Mouse (Mus musculus): ENCODE measurements at regions not wholly inside any gene's neighbourhood (a gene's known extent, or its start where the extent isn't known, plus 50 kb on each side); places are given as distances from the start of the nearest gene placed in this dataset.

DNA sequence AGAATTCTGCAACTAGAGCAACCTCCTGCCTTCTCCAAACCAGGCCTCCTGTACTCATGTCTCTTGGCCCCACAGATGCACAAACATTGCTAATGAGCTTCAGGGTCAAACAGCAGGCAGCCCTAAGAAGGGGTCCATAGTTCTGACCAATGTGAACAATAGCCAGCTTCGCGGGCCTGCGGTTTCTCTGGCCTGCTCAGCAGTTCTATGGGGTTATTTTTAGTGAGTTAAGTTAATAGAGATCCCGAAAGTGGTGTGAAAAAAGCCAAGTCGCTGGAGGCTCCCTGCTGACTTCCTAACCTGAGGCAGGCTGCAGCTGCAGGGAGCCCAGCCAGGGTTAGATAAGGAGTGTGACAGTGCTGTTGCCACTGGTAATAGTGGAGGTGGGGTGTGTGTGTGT lies 106.6 kb downstream of the Pdcd6ip start:
- in situ Hi-C loops (cut with MboI, MseI) = no loop called here

DNA sequence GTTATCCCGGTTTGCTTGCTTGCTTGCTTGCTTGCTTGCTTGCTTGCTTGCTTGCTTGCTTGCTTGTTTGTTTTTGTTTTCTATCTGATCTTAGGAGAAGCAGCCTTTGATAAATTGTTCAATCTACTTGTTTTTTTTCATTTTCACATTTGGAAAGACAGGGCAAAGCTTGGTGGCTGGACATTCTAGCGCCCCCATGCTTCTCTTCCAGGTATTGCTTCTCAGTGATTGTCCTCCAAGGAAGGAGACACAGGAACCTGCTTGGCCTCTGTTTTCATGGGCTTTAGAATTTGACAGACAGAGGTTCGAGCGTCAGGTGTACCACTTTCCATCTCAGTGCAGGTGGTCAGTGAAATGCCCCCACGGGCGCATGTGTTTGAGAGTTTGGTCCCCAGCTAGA lies 120.8 kb downstream of the Pdcd6ip start:
- in situ Hi-C loops (cut with MboI, MseI) = no loop called here

DNA sequence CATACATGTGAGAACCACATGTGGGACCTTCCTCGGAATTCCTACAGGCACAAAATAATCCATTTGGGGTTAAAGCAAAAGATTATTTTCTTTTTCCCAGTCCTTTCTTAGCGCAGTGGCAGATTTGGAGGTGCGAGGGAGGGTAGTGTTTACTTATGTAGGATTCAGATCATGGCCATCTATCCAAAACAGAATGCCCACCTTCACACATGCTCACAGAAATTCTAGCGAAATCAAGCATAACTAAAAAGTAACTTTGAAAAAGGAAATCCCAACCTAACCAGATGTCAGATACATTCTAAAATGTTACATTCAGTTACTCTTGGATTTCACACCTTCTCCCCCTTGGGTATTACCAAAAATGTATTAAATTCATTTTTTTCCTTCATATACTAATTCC lies 121.6 kb downstream of the Pdcd6ip start:
- in situ Hi-C loops (cut with MboI, MseI) = no loop called here

DNA sequence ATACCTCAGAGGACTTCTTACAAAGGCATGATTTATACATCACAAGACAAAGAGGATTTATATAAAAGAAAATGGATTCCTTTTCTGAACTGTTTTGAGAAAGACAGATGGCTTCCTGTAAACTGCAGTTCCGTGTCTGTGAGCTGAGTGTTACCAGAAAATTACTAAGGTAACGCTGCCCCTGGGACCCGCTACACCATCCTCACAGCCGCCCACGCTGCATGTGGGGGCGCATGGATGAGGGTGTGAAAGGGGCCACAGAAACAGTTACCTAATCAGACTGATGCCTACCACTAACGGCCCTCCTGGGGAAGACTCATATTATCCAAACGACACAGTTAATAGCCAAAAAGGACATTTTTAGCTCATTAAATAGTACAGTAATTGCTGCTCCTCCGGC lies 129.8 kb downstream of the Pdcd6ip start:
- in situ Hi-C loops (cut with MboI, MseI) = no loop called here

DNA sequence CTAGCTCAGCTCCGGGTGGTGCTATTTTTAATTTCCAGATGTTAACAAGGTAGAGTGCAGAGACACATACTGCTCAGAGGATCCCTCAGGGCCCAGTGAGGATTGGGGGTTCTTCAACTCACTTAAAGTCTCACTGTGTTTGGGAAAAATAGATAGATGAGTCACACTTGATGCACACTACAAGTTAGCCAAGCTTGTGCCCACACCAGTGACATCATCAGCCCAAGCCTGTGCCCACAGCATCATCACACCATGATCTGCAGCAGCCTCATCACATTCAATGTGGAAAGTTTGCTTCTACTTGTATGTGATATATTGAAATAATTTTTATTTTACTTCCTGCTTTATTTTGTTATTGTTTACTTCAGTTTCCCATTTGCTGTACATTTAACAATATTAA lies 139.2 kb downstream of the Pdcd6ip start:
- in situ Hi-C loops (cut with MboI, MseI) = no loop called here

DNA sequence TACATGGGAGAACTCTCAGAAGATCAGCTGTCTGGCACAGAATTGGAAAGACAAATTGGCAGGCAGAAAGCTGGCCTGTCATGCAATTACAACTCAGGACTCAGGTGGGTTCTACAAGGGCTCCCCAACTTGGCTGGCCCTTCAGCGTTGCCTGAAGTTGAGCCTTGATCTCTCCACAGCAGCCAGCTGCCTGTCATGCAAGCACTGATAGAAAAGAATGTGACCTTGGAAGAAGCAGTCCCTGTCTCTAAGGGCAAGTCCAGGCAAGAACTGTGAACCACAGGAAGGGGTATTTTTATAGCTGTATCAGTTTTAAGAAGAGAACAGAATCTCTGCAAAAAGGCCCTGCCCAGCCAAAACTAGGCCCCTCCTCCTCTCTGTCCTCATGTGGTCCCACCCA lies 140.4 kb downstream of the Pdcd6ip start:
- in situ Hi-C loops (cut with MboI, MseI) = no loop called here

DNA sequence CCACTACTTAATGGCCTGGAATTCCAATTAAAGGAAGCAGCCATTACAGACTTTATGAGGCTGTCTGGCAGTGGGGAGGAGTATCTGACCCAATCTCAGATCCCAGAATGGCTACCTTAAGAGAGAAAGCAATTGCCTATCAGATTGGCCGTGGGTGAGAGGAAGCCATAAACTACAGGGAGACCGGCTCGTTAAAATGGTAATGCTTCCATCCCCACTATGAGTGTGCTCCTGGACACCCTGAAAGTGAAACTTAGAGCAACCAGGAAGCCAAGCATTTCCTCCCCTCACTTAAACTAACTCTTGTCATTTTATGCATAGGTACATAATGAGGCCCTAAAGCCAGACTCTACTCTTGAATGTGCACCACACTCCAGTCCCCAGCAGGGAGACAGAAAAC lies 141.4 kb downstream of the Pdcd6ip start:
- in situ Hi-C loops (cut with MboI, MseI) = no loop called here

DNA sequence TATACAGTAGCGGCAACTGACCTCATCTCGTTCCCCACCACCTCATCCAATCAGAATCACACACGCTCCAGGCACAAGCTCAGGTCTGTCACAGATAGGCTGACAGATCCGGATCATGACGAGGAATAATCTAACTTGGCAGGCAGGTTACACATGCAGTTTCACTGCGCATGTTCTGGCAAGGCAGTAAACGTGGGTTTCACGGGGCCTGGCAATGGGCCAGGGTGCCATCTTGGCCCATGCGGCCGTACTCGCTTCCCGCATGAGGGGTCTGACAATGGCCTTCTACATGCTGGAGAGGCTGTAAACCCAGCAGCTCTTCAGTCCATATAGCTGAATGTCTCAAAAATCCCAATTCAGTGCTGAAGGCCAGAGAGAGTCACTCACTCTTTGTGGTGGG lies 154.1 kb downstream of the Pdcd6ip start:
- in situ Hi-C loops (cut with MboI, MseI) = no loop called here

DNA sequence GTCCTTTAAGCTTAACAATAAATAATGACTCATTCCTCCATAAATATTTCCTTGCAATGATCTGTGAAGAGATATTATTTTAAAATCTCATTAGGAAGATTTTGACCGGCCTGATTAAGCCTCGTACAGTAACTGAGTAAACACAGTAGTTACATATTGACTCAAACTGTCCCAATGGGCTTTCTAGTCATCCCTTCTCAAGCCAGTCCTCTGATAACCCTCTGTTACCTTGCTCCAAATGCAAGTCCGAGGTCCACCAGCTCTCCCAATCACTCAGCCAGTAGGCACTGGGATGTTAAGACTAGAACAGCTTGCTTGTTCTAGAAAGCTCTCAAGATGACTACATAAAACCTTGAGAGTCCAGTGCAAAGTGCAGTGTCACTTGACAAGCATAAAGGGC lies 160.6 kb downstream of the Pdcd6ip start:
- in situ Hi-C loops (cut with MboI, MseI) = no loop called here

DNA sequence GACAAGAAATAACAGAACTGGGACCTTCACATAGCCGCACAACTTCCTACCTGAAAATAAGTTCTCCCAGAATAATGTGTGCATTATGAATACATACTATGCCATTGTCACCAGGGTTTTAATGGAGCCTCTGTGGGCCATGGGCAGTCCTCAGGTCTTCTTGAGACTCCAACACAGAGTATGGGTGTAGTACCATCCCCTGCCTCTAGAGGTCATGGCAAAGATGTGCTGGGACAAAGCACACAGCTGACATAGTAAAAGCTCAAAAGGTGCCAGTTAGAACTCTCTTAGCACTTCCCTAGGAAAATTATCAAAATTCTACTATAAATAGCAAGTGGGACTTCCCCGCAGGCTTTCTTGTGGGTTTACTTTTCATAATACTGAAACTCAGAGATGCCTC lies 179.5 kb downstream of the Pdcd6ip start:
- in situ Hi-C loops (cut with MboI, MseI) = no loop called here

DNA sequence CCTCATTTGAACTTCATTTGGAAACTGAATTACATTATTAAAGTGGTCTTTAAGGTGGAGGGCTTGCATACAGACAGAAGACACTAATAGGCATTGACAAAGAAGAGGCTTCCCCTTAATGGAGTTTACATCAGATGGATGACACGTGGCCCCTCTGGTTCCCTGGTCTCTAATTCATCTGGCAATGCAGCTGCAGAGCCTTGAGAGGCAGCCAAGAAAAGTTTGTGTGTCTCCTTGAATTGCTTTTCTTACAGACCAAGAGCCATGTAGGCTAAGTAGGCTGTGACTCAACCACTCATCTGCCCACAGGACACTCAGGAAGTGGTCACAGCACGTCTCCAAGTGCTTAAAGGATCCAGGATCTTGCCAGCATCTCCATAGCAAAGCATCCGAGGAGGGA lies 183.8 kb downstream of the Pdcd6ip start:
- in situ Hi-C loops (cut with MboI, MseI) = no loop called here

DNA sequence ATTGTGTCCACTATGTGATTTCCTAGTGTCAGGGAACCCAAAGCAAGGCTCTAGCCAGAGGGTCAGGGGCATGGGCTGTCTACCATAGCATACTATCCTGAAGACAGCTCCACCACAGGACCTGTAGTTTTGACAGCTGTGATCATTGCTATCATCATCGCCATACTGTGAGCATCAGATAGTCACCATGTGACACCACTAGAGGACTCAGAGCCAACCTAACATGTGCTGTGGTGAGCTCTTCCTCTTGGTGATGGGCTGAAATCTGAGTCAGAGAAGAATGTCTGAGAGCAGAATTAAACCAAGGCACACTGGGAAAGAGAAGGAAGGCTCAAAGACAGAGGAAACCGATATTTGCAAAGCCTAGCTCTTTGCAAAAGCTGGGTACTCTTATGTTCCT lies 184.9 kb downstream of the Pdcd6ip start:
- in situ Hi-C loops (cut with MboI, MseI) = no loop called here

DNA sequence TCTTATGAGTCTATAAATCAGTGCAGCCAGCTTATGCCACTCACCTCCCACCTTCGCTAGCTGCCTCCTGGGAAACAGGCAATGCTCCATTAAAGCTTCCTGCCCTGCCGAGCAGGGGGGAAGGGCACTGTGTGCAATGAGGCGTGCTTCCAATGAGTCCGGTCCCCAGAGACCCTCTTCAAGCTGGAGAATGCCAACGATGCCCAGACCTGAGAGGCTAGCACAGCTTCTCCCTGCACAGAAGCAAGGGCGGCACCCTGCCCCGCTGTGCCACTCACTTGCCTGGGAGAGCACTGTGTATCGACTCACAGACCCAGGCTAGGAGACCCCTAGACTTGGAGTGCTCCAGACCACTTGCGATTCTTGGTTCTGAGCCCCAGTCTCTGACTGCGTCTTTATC lies 188.3 kb downstream of the Pdcd6ip start:
- in situ Hi-C loops (cut with MboI, MseI) = no loop called here

DNA sequence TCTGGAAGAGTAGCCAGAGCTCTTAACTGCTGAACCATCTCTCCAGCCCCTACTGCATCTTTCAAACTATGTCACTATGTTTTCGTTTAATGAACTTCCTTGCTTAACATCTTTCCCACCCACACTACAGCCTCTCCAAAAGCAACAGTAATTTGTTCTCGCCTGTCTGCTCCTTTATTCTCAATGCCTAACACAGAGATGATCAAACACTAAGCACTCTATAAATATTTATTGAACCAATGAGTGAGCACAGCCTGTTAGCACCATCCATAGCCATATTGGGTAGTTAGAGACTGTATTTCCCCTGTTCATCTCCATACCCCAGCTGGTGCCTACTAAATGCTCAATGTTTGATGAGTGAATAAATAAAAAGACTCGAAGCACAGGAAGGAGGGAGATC lies 189.6 kb downstream of the Pdcd6ip start:
- in situ Hi-C loops (cut with MboI, MseI) = no loop called here

DNA sequence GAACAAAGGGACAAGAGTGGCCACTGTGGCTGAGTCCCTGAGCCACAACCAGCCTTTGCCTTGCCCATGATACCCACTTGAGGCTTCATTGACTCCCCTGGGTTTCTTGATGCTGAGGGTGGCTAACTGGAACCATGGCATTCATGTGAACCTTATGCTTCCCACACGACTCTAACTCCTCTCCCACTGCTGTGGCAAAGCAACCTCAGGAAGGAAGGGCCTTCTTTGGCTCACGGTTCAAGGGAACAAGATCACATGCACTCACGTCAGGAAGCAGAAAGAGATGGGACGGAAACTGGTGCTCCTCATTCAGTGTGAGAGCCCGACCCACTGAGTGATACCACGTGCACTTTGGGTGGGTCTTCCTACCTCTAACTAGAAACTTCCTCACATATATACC lies 190.3 kb downstream of the Pdcd6ip start:
- in situ Hi-C loops (cut with MboI, MseI) = no loop called here

DNA sequence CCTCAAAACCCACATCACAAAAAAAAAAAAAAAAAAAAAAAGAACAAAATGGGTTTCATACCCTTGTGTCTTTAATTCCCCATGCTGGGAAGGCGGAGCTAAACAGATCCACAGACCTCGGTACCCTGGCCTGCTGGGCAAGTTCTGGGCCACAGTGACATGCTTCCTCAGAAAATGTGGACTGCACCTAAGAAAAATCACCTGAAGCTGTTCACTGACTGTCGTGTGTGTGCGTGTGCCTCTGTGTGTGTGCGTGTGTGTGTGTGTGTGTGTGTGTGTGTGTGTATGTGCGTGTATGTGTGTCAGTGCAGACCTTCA lies 192.4 kb downstream of the Pdcd6ip start:
- in situ Hi-C loops (cut with MboI, MseI) = no loop called here

DNA sequence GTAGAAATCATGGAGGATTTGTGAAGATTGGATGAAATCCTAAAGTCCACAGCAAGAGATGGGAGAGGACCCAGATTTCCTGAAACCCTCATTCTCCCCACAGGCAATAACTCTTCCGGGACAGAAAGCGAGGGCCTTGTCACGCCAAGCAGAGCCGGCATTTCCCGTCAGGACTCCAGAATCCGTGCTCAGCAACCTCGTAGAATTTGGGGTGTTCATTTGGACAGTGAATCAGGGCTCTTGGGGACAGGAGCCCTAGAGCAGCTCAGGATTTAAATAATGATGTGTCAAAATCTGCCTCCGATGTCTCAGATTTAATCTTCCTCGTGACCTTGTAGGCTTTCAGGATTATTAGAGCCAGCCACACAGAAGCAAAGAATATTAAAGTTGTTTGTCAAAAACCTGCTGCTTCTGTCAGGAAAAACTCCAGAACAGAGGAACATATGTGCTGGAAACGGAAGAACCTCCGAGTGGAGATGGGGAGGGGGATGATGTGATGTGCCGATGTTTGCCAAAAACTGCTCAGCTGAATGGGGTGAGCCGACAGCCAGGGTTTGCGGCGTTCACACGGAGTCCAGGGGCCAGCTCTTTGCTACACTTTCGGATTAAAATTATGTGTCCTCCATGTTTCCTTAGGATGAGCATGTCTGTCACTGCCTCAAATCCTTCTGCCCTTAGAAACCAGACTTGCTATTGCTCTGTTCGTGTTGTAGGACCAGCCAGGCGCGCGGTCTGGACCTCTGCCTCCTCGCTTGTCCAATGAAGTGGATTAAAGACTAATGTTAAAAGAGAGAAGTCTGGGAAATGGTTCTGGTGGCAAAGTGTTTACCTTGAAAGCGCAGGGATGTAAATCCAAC lies 193.0 kb downstream of the Pdcd6ip start:
- in situ Hi-C loops (cut with MboI, MseI) = no loop called here

DNA sequence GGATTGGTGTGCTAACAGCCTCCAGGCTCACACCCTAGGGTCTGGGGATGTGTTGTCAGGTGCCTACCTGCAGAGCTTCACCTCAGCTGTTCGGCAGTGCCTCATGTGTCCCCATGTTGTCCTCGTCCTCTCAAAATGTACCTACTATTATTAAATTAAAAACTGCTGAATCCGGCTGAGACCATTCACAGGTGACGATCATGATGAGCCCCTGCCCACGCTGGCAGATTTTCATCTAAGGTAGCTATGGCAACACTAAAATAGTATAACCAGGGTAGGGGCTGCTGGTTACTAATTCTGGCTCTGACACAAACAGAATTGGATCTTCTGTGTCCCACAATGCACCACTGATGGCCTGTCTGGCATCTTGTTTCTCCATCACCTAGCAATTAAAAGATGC lies 196.8 kb downstream of the Pdcd6ip start:
- in situ Hi-C loops (cut with MboI, MseI) = no loop called here

DNA sequence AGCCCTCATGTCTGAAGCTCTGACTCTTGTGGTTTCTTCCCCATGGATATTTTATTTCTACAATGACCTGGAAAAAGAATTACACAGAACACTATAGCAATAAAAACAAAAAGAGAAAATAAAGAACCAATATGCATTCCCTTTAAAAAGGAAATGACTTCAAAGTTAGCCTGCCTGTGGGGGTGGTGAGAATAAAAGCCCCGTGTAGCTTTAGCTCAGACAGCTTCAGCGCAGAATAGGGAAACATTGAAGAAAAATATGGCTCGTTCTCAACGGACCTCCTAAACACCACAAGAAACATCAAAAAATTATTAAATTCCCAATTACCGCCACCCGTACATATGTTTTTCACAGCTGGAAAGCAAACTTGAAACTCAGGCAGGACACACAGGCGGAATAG lies 198.7 kb downstream of the Pdcd6ip start:
- in situ Hi-C loops (cut with MboI, MseI) = no loop called here

DNA sequence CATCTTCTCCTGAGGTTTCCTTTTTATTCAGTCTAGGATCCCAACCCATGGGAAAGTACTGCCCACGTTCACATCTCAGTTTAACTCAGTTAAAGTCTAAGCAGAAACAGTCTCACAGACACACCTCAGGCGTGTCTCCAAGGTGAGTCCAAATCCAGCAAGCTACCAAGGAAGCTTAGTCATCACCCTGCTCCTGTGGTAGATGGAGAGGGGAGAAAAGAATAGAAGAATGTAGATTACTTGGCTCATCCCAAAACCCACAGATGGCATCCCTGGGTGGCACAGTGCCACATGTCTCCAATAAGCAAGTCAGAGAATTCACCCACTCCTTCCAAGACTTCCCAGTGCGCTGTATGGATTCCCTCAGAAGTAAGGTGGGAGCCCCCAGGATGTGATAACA lies 199.2 kb downstream of the Pdcd6ip start:
- in situ Hi-C loops (cut with MboI, MseI) = no loop called here

DNA sequence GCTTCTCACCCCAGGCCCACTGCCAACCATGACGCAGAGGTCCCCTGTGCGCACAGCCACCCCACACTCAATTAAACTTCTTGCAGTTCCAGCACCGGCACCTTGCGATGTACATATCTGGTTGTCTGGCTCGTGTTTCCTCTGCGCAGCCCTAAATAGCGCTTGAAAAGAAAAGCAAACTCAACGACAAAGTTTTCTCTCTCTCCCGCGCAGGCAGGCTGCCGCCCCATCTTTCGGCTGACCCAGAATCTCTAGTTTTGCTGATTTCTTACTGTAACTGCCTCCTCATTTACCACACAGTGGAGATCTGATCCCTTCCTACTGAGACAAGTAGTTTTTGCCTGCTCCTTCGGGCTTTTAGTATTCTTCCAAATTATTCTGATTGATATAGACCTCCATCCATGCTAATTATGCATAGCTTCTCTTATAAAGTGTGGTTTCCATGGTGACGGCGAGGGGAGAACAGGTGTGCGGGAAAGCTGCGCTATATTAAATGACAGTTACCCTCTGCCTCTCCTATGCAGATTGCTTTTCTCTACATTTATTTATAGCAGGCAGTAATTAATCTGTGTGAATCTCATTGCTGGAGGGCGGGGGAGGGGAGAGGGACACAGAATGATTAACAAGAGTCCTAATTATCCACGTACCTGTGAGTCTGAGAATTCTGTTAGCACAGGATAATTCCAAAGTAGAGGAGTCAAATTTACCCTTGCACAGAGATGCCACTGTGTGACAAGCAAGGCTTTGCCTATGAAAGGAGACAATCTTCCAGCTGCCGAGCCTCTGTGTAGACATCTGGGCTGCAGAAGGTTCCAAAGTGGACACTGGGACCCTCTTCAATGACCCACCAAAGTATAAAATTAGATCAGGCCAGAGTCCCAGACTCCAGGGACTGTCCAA lies 200.2 kb downstream of the Pdcd6ip start:
- in situ Hi-C loops (cut with MboI, MseI) = no loop called here

DNA sequence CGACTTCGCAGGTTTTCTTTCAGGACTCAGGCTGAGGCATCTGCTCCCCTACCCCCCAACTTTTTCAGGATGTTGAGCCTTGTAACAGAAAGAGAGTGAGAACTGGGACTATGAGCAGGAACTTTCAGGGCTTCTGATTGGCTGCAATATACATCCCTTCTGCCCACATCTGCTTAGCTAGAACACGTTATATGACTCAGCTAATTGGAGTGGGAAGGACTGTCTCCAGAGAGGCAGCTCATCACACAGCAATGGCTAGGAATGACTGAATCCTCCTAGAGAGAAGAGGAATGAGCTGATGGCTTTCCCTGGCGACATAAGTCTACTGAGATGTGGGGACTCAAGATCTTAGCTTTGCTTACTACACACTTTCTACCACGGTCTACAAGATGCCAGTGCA lies 208.8 kb downstream of the Pdcd6ip start:
- in situ Hi-C loops (cut with MboI, MseI) = no loop called here

DNA sequence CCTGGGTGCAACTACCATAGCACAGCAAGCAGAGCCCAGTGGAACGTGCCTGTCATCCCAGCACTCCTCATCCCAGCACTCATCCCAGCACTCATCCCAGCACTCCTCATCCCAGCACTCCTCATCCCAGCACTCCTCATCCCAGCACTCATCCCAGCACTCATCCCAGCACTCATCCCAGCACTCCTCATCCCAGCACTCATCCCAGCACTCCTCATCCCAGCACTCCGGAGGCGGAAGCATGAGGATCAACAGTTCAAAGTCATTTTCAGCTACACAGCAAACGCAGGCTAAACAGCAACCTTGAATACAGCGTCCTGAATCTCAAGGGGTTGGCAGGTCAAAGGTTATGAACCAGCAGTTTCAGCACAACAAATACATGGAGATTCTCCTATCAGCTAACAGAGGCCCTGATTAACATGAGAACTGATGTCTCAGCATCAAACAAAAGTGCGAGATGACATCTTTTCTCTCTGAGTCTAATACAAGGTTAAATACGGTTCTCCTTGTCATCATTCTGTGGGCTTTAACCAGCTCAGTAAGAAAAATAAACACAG lies 211.8 kb downstream of the Pdcd6ip start:
- in situ Hi-C loops (cut with MboI, MseI) = no loop called here

Data from T-helper 2 cell (primary cell).